ENCODE assay signal across 8 mouse cellular contexts in genomic region chr4:123411006-123411731, GRCm38 (mm10).
A peak's percentile ranks its signal among the peaks of the same experiment; 100 is the strongest.
DNase-seq lines count a peak whose midpoint lies in the region; ATAC-seq and TF ChIP-seq lines count a peak whose summit lies in the region.

No protein-coding gene starts in this region.

- no peak overlapping the region for H3K27ac ChIP-seq in ES-Bruce4 (ENCODE audit: insufficient read depth, low read length)
- peak overlapping the region; percentile 99 for H3K27ac ChIP-seq in heart, embryonic 13.5 days (replicated peaks)
- H3K27ac ChIP-seq in spleen, adult 2 months (ENCODE audit: insufficient read depth, low read length): peak overlapping the region; percentile 77

- peak; percentile 49 to 59 for DNase-seq in frontal cortex, postnatal 36 days (ENCODE audit: low spot score in 2 of 2)
- peak; percentile 83 for DNase-seq in embryo, embryonic 11 days
- DNase-seq in kidney, postnatal 36 days: peak; percentile 49 to 64
- DNase-seq in spleen, adult 2 months (ENCODE audit: low read depth in 1 of 2, low spot score in 2 of 2): no peak

- no peak for ATAC-seq in frontal cortex, adult (ENCODE audit: low TSS enrichment)
- ATAC-seq in heart, embryonic 13.5 days (ENCODE audit: extremely low read depth, insufficient number of reproducible peaks, low FRiP score, low TSS enrichment): peak; percentile 8; the same call in 1 of the 2 replicates
- ATAC-seq in megakaryocyte, adult 5-6 weeks (ENCODE audit: poor library complexity, severe bottlenecking): peak; percentile 38

- H3K9me3 ChIP-seq in ES-Bruce4 (replicated peaks; ENCODE audit: control insufficient read depth, insufficient read depth, low read length, poor library complexity, severe bottlenecking): no peaks in the 10 kb centered on the region
- no peaks in the 10 kb centered on the region for H3K9me3 ChIP-seq in heart, embryonic 13.5 days

- peak overlapping the region; percentile 86 for H3K4me3 ChIP-seq in ES-Bruce4 (ENCODE audit: low read depth, low read length)
- peak overlapping the region; percentile 86 for H3K4me3 ChIP-seq in heart, embryonic 13.5 days
- peak overlapping the region; percentile 61 for H3K4me3 ChIP-seq in spleen, adult 2 months (ENCODE audit: extremely low read depth, insufficient read depth, insufficient read length)

- TF ChIP-seq EP300 in ES-Bruce4 (IDR thresholded peaks at IDR 0.05; ENCODE audit: insufficient read depth, low read depth, low read length): no peak

- no peaks in the 10 kb centered on the region for H3K27me3 ChIP-seq in ES-Bruce4 (ENCODE audit: control insufficient read depth, insufficient read depth, low read length, poor library complexity, severe bottlenecking)
- no peaks in the 10 kb centered on the region for H3K27me3 ChIP-seq in heart, embryonic 13.5 days (replicated peaks)
- H3K27me3 ChIP-seq in spleen, adult 2 months (ENCODE audit: control insufficient read depth, insufficient read depth, low read length): no peaks in the 10 kb centered on the region

- 0 out of 2 replicates have a peak, but pooled peaks cover 4% of the 10 kb centered on the region for H3K36me3 ChIP-seq in ES-Bruce4 (ENCODE audit: control insufficient read depth, insufficient read depth, low read length, poor library complexity, severe bottlenecking)
- H3K36me3 ChIP-seq in heart, embryonic 13.5 days: peaks cover 26% of the 10 kb centered on the region
- no peaks in the 10 kb centered on the region; the same call in 1 of the 2 replicates for H3K36me3 ChIP-seq in spleen, adult 2 months (ENCODE audit: control insufficient read depth, insufficient read depth, low read length)

- H3K4me2 ChIP-seq in heart, embryonic 13.5 days: peak overlapping the region; percentile 79

- no peak for TF ChIP-seq CTCF in ES-Bruce4 (IDR thresholded peaks at IDR 0.05; ENCODE audit: low read depth, low read length)
- no peak for TF ChIP-seq CTCF in spleen, adult 2 months (IDR thresholded peaks at IDR 0.05; ENCODE audit: extremely low read depth, insufficient read depth, insufficient read length, insufficient replicate concordance)

- 3% methylated on average over 36 of the region's 36 CpGs for WGBS in heart, embryonic 13.5 days
- WGBS in spleen, adult 2 months: 4% methylated on average over 36 of the region's 36 CpGs

- H3K4me1 ChIP-seq in ES-Bruce4 (ENCODE audit: control insufficient read depth, insufficient read depth, low read length): no peaks in the 10 kb centered on the region
- H3K4me1 ChIP-seq in heart, embryonic 13.5 days: peaks cover 80% of the 10 kb centered on the region
- peaks cover 9% of the 10 kb centered on the region for H3K4me1 ChIP-seq in spleen, adult 2 months (ENCODE audit: control insufficient read depth, insufficient read depth, insufficient read length)

- peak overlapping the region; percentile 72 for H3K9ac ChIP-seq in ES-Bruce4 (ENCODE audit: low read depth, poor library complexity, severe bottlenecking)
- peak overlapping the region; percentile 97 for H3K9ac ChIP-seq in heart, embryonic 13.5 days

- no peak for TF ChIP-seq POLR2A in ES-Bruce4 (IDR thresholded peaks at IDR 0.05; ENCODE audit: insufficient read depth, low read length)
- no peak for TF ChIP-seq POLR2A in spleen, adult 2 months (IDR thresholded peaks at IDR 0.05; ENCODE audit: low read depth, low read length)

Comparison
In these comparisons a context has a peak if more than half of its experiments do, and no peak if none do; other contexts are left out.
1. DNase-seq: peak in frontal cortex, postnatal 36 days (2 of 2), embryo, embryonic 11 days (single experiment) and kidney, postnatal 36 days (2 of 2); none in spleen, adult 2 months (0 of 2).
2. Peak in every context shown above with its lines, with median percentiles within 50 percentile points of each other: H3K4me3 ChIP-seq.